ENCODE assay signal across 26 mouse cellular contexts in the genomic region with DNA sequence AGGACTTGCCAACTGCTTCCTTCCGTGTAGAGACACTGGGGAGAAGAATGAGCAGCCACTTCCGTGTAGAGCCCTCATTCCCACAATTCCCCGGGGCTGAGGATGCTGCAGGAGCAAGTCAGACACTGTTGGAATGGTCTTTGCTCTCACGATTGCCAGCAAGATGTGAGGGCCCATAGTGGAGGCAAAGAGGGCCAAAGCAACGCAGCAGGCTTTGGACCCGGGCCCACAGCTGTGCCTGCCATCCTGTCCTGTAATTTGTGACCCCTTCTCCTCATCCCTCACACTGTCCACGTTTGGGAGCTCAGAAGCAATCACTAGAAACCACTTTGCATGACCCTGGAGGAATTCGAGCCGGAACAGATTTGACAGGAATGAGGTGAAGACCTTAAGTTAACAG. TPM values are rescaled to one million over a fixed set of nuclear protein-coding genes. Genes with fewer than 3 reads are reported as not detected.
DNase-seq lines count a peak whose midpoint lies in the region; ATAC-seq lines count a peak whose summit lies in the region.
"Had no signal": no experiment of that assay in that cellular context is flagged by ENCODE, and none has a peak within 500 bp of the region (broad histone marks: within the 10 kb centered on the region; RNA-seq: fewer than 3 reads in every experiment).

No protein-coding gene starts in this region.

- no peak overlapping the region for H3K4me3 ChIP-seq in lung, embryonic 15.5 days
- no peak overlapping the region for H3K4me3 ChIP-seq in midbrain, embryonic 11.5 days (ENCODE audit: low read depth, low read length)
- no peak overlapping the region for H3K4me3 ChIP-seq in midbrain, embryonic 13.5 days (replicated peaks)
- H3K4me3 ChIP-seq: embryonic facial prominence, embryonic 13.5 days; embryonic facial prominence, embryonic 15.5 days; erythroblast, embryonic 14.5 days; forebrain, embryonic 10.5 days; forebrain, embryonic 12.5 days had no signal

- no peak overlapping the region for H3K4me2 ChIP-seq in lung, embryonic 15.5 days
- no peak overlapping the region for H3K4me2 ChIP-seq in midbrain, embryonic 11.5 days
- H3K4me2 ChIP-seq in midbrain, embryonic 13.5 days (replicated peaks), result no peak overlapping the region
- H3K4me2 ChIP-seq: embryonic facial prominence, embryonic 13.5 days; embryonic facial prominence, embryonic 15.5 days; forebrain, embryonic 12.5 days had no signal

- H3K9ac ChIP-seq in lung, embryonic 15.5 days, result no peak overlapping the region
- H3K9ac ChIP-seq in midbrain, embryonic 11.5 days (ENCODE audit: low read length), result no peak overlapping the region
- no peak overlapping the region for H3K9ac ChIP-seq in midbrain, embryonic 13.5 days (replicated peaks)
- H3K9ac ChIP-seq: embryonic facial prominence, embryonic 13.5 days; embryonic facial prominence, embryonic 15.5 days; forebrain, embryonic 12.5 days had no signal

- H3K36me3 ChIP-seq in lung, embryonic 15.5 days, result no peaks in the 10 kb centered on the region
- no peaks in the 10 kb centered on the region for H3K36me3 ChIP-seq in midbrain, embryonic 11.5 days (ENCODE audit: control insufficient read depth, insufficient read depth, low read length)
- 0 out of 2 replicates have a peak, but pooled peaks cover 7% of the 10 kb centered on the region for H3K36me3 ChIP-seq in midbrain, embryonic 13.5 days
- H3K36me3 ChIP-seq: embryonic facial prominence, embryonic 13.5 days; embryonic facial prominence, embryonic 15.5 days; forebrain, embryonic 10.5 days; forebrain, embryonic 12.5 days; G1E had no signal

- H3K27ac ChIP-seq in lung, embryonic 15.5 days, result no peak overlapping the region
- no peak overlapping the region for H3K27ac ChIP-seq in midbrain, embryonic 11.5 days (ENCODE audit: low read depth, low read length)
- H3K27ac ChIP-seq in midbrain, embryonic 13.5 days, result no peak overlapping the region
- H3K27ac ChIP-seq: embryonic facial prominence, embryonic 13.5 days; embryonic facial prominence, embryonic 15.5 days; forebrain, embryonic 10.5 days; forebrain, embryonic 12.5 days had no signal

- no peaks in the 10 kb centered on the region for H3K9me3 ChIP-seq in lung, embryonic 15.5 days
- H3K9me3 ChIP-seq in midbrain, embryonic 11.5 days (ENCODE audit: control insufficient read depth, low read length), result no peaks in the 10 kb centered on the region
- H3K9me3 ChIP-seq in midbrain, embryonic 13.5 days, result no peaks in the 10 kb centered on the region
- H3K9me3 ChIP-seq: embryonic facial prominence, embryonic 13.5 days; embryonic facial prominence, embryonic 15.5 days; forebrain, embryonic 10.5 days; forebrain, embryonic 12.5 days had no signal

- H3K4me1 ChIP-seq in lung, embryonic 15.5 days, result no peaks in the 10 kb centered on the region
- H3K4me1 ChIP-seq in midbrain, embryonic 11.5 days (ENCODE audit: control insufficient read depth, insufficient read depth, low read length), result no peaks in the 10 kb centered on the region
- H3K4me1 ChIP-seq in midbrain, embryonic 13.5 days (replicated peaks), result peaks cover 19% of the 10 kb centered on the region
- H3K4me1 ChIP-seq: embryonic facial prominence, embryonic 13.5 days; embryonic facial prominence, embryonic 15.5 days; forebrain, embryonic 10.5 days had no signal

- peak; percentile 23; the same call in 1 of the 2 replicates for ATAC-seq in lung, embryonic 15.5 days (ENCODE audit: borderline replicate concordance, extremely low read depth, low FRiP score, low TSS enrichment)
- ATAC-seq in midbrain, embryonic 11.5 days (ENCODE audit: low FRiP score), result no peak
- ATAC-seq in midbrain, embryonic 13.5 days, result no peak
- ATAC-seq: activated CD4-positive, CD25-positive, alpha-beta regulatory T cell, adult 4 months; forebrain, embryonic 14.5 days; forebrain, embryonic 16.5 days; Patski had no signal

- no peak for DNase-seq in lung, postnatal 10 days
- DNase-seq in midbrain, embryonic 11.5 days (ENCODE audit: low spot score, missing footprints), result peak; percentile 45
- DNase-seq in adrenal gland, postnatal 36 days, result no peak
- DNase-seq: adrenal gland, adult 8-10 months; adrenal gland, postnatal 14 days; cerebellum, adult 11 months; cerebellum, adult 18-20 months; cerebellum, adult 8-10 months; cerebellum, adult 9-11 months; cerebellum, postnatal 14 days; cerebellum, postnatal 36 days; embryo, embryonic 11 days had no signal

- H3K27me3 ChIP-seq in lung, embryonic 15.5 days, result no peaks in the 10 kb centered on the region
- no peaks in the 10 kb centered on the region; the same call in 1 of the 2 replicates for H3K27me3 ChIP-seq in midbrain, embryonic 11.5 days (ENCODE audit: control insufficient read depth, insufficient read depth, low read length)
- H3K27me3 ChIP-seq in midbrain, embryonic 13.5 days, result no peaks in the 10 kb centered on the region; the same call in 1 of the 2 replicates
- H3K27me3 ChIP-seq: embryonic facial prominence, embryonic 15.5 days had no signal

- 36% methylated on average over 9 of the region's 9 CpGs for WGBS in lung, embryonic 15.5 days
- WGBS in midbrain, embryonic 11.5 days, result 73% methylated on average over 9 of the region's 9 CpGs
- 75% methylated on average over 9 of the region's 9 CpGs for WGBS in midbrain, embryonic 13.5 days

RNA-seq across cellular contexts. Expression of gene Tmem132e, which starts 59.8 kb away (rescaled TPM):
- polyA plus RNA-seq in lung, embryonic 15.5 days (2015; fragmentation: Nextera tagmentation; extraction: Ambion mirVana), result 0.11 and 0.12 TPM in 2 replicates
- 1.0 and 1.6 TPM in 2 replicates for polyA plus RNA-seq in midbrain, embryonic 11.5 days (2014; fragmentation: Nextera tagmentation; extraction: Ambion mirVana)
- polyA plus RNA-seq in midbrain, embryonic 13.5 days (2015; fragmentation: Nextera tagmentation; extraction: Ambion mirVana), result 1.2 and 1.4 TPM in 2 replicates
- total RNA-seq in adrenal gland, postnatal 36 days (2021), result under 1 TPM; 0.20 to 0.89 TPM
- total RNA-seq: common myeloid progenitor, adult 5-6 weeks; G1E had no signal
- polyA plus RNA-seq: activated CD4-positive, CD25-positive, alpha-beta regulatory T cell, adult 4 months; C2C12; erythroblast, embryonic 14.5 days; G1E had no signal
